Mouse (Mus musculus) embryonic fibroblast, embryonic 13.5 days (primary cell): ENCODE data around the gene Gm45234.

Source experiments
- CTCF ChIP-seq: IDR thresholded peaks from 2 replicates; pipeline ENCODE4 v1.5.1; 2011; ENCODE audit warnings: mild to moderate bottlenecking, control low read depth, low read length, moderate library complexity, borderline replicate concordance; ENCODE audit not compliant: insufficient read depth
- POLR2A ChIP-seq: IDR thresholded peaks from 2 replicates; pipeline ENCODE4 v1.6.1; 2011; ENCODE audit warnings: low read depth, mild to moderate bottlenecking, control low read depth, low read length, moderate library complexity

- TF ChIP-seq POLR2A (no peak), CTCF (no peak)
These were observed 17.3 kb downstream of the Gm45234 start, which contains the start of gene Ptpn6 for GRCm38 (mm10) chr6:124738511-124739023.
